Mouse (Mus musculus): Measurements from ENCODE around the gene Irx4. TPM values are rescaled to one million over a fixed set of nuclear protein-coding genes. Genes with fewer than 3 reads are reported as not detected.

The Irx4 gene
- polyA plus RNA-seq, 1 experiment from 2014 or later, result not detected

DNA sequence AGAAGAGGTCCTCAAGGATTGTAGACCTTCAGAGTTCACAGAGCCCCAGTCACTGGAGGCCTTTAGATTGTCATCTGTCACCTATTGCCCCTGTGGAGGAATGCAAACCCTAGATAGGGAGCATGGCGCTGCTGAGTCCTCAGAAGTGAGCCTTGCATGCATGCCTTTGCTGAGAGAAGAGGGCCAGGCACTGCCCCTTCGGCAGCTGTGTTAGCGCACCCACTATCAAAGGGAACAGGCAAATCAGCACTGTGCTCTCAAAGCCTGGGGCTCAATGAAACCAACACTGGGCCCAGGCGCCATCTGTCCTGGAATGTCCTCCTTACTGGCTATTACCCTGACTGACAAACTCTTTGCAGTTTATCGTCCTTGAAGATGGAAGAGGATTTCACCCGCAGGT is 44.5 kb downstream of the Irx4 start:
- 0 out of 2 replicates have a peak, but pooled peaks cover 5% of the 10 kb centered on the region for H3K27me3 ChIP-seq
- H3K4me1 ChIP-seq, result peaks cover 18% of the 10 kb centered on the region
- no peak overlapping the region for H3K9ac ChIP-seq
- no peak overlapping the region for H3K27ac ChIP-seq
- WGBS, result 54% methylated on average over 6 of the region's 6 CpGs
- H3K36me3 ChIP-seq (ENCODE audit: poor library complexity, severe bottlenecking), result no peaks in the 10 kb centered on the region
- no peak overlapping the region for H3K4me3 ChIP-seq
- H3K4me2 ChIP-seq, result no peak overlapping the region
- no peak for ATAC-seq
- no peaks in the 10 kb centered on the region for H3K9me3 ChIP-seq (replicated peaks)

DNA sequence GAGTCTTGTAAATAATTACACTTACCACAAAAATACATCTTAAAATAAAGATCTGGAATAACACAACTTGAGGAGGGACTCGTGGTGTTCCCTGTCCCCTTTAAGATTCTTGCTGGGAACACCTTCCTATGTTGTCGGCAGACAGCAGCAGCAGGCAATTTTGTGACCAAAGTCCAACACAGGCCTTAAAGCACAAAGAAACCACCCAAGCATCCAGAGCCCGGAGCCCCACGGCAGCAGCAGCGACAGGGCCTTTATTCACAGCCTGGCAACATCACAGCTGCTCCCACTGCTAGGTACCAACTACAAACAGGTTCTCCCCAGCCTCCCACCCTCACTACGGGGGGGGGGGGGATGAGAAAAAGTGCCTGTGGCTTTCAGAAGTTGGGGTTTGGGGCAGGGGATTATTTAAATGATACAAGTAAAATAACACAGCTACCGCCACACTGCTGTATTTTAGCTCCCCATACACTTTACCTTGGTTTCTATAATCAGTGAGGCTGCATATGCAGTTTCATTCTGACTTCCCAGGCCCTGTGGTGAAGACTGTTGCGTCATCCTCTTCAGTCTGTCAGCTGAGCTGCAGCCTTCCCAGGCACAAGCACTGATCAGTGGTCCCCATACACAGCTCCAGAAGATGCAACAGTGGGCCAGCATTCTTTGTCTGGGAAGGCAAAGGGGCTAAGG is 45.3 kb downstream of the Irx4 start:
- Histone ChIP-seq H3K9me3 (replicated peaks) (no peaks in the 10 kb centered on the region), H3K4me1 (peaks cover 18% of the 10 kb centered on the region), H3K9ac (no peak overlapping the region), H3K4me3 (no peak overlapping the region), H3K27ac (peak overlapping the region; percentile 36; the same call in 1 of the 2 replicates), H3K36me3 (ENCODE audit: poor library complexity, severe bottlenecking) (no peaks in the 10 kb centered on the region), H3K4me2 (0 out of 2 replicates have a peak overlapping the region, but pooled peaks have one; percentile 2), H3K27me3 (0 out of 2 replicates have a peak, but pooled peaks cover 5% of the 10 kb centered on the region)
- 13% methylated on average over 8 of the region's 8 CpGs for WGBS
- peak; percentile 65; the same call in 1 of the 2 replicates for ATAC-seq

DNA sequence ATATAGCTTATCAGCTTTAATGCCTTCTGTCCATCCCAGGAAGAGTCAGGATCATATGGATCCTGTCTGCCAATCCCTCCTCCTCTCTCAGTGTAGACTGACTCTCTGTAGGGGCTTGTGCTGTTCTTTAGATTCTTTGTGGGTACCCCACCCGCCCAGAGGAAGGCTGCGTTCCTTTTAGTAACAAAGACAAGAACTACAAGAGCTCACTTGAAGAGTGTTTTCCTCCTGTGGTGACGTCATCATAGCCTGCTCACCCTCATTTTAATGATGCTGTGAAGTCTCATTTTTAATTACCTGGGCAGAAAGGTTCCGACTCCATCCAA is 45.8 kb downstream of the Irx4 start:
- 18% methylated on average over 4 of the region's 4 CpGs for WGBS
- H3K36me3 ChIP-seq (ENCODE audit: poor library complexity, severe bottlenecking), result no peaks in the 10 kb centered on the region
- peak overlapping the region; percentile 36; the same call in 1 of the 2 replicates for H3K27ac ChIP-seq
- 0 out of 2 replicates have a peak, but pooled peaks cover 5% of the 10 kb centered on the region for H3K27me3 ChIP-seq
- peaks cover 18% of the 10 kb centered on the region for H3K4me1 ChIP-seq
- no peaks in the 10 kb centered on the region for H3K9me3 ChIP-seq (replicated peaks)
- no peak overlapping the region for H3K4me3 ChIP-seq
- no peak overlapping the region for H3K9ac ChIP-seq
- ATAC-seq, result peak; percentile 9; the same call in 1 of the 2 replicates
- H3K4me2 ChIP-seq, result 0 out of 2 replicates have a peak overlapping the region, but pooled peaks have one; percentile 2

DNA sequence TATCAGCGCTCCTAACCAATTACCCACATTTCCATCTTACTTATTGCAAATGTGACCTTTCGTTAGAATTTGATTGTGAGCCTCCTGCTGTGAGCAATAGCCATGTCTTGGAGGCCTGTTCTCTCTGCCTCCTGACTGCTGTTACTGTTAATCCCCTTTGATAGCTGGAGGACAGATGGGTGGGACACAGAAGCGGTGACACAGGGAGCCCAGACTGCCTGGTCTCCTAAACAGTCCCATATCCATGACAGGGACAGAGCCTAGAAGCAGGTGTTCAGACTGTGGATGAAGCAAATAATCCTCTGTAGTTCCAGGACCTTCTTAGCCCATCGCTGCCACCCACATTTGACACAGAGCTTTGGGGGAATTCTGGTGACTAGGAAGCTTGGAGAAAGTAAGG is 46.2 kb downstream of the Irx4 start:
- H3K27ac ChIP-seq, result 0 out of 2 replicates have a peak overlapping the region, but pooled peaks have one; percentile 1
- H3K27me3 ChIP-seq, result 0 out of 2 replicates have a peak, but pooled peaks cover 5% of the 10 kb centered on the region

DNA sequence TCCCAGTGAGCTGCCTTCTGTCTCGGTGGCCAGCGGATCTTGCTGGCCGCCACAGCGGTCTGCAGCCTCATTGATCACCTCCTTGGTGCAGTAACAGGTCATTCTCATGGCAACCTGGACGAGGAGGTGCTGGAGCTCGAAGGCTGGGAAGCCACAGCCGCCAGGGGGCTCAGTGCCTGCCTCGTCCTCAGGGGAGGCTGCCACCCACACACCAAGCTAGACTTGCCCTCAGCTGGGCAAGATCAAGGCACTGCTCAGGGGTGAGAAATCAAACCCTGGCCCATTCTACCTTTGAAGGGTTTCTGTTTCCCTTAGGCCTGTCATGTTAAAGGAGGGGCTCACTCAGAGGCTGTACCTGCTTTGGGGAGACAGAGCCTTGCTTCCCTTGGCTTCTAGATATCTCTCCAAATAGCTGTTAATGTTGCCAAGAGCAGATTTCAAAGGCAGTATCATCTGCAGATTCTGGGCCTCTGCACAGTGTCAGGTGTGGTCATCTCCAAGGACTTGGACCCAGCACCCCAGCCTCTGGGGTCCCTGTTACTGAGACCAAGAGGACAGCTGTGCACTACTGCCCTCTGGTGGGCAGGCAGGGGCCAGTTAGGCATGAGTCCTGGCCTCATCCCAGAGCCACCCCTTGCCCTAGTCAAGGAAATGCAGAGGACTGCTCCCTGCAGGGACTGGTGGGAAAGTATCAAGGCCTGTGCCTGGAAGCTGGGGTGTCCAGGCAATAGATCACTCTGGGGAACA is 50.1 kb downstream of the Irx4 start:
- peak; percentile 58; the same call in 1 of the 2 replicates for ATAC-seq
- Histone ChIP-seq H3K27ac (no peak overlapping the region), H3K9ac (no peak overlapping the region), H3K36me3 (ENCODE audit: poor library complexity, severe bottlenecking) (peaks cover 3% of the 10 kb centered on the region; the same call in 1 of the 2 replicates), H3K9me3 (replicated peaks) (no peaks in the 10 kb centered on the region), H3K4me2 (no peak overlapping the region), H3K4me3 (no peak overlapping the region), H3K27me3 (0 out of 2 replicates have a peak, but pooled peaks cover 5% of the 10 kb centered on the region), H3K4me1 (peaks cover 14% of the 10 kb centered on the region)
- 19% methylated on average over 8 of the region's 8 CpGs for WGBS

More for the DNA sequence above, 46.2 kb downstream of the Irx4 start:
- H3K4me1 ChIP-seq, result peaks cover 18% of the 10 kb centered on the region
- no peaks in the 10 kb centered on the region for H3K36me3 ChIP-seq (ENCODE audit: poor library complexity, severe bottlenecking)
- H3K4me2 ChIP-seq, result no peak overlapping the region
- no peak; the same call in 1 of the 2 replicates for ATAC-seq
- no peaks in the 10 kb centered on the region for H3K9me3 ChIP-seq (replicated peaks)
- no peak overlapping the region for H3K9ac ChIP-seq
- WGBS, result 35% methylated on average over 4 of the region's 4 CpGs
- no peak overlapping the region for H3K4me3 ChIP-seq

Other genes with a start within 250 kb of the Irx4 start
- 114 and 115 TPM in 2 replicates for gene Mrpl36, start 68.0 kb downstream of the Irx4 start, polyA plus RNA-seq (2015; fragmentation: Nextera tagmentation; extraction: Ambion mirVana)
- 386 and 392 TPM in 2 replicates for gene Ndufs6, start 68.1 kb downstream of the Irx4 start, polyA plus RNA-seq (2015; fragmentation: Nextera tagmentation; extraction: Ambion mirVana)
- gene Lpcat1, start 206.7 kb downstream of the Irx4 start, polyA plus RNA-seq (2015; fragmentation: Nextera tagmentation; extraction: Ambion mirVana), result 48.5 and 52.3 TPM in 2 replicates